Mouse (Mus musculus) hindbrain, embryonic 13.5 days (tissue): ENCODE data around the gene Alox8. TPM values are rescaled to one million over a fixed set of nuclear protein-coding genes. Genes with fewer than 3 reads are reported as not detected.

Experiments
- ATAC-seq: fragments of 200-750 bp; cut with Nextera tagmentation; 2 replicates; pipeline ENCODE4 v1.8.0; 2017; ENCODE audit warnings: moderate TSS enrichment; ENCODE audit not compliant: low FRiP score
- H3K27ac ChIP-seq: fragments of 300-500 bp; sonication (generic); 2 replicates; pipeline ENCODE4 v1.5.1; 2015; ENCODE audit warnings: inconsistent platforms, mild to moderate bottlenecking, moderate library complexity
- H3K27me3 ChIP-seq: fragments of 300-500 bp; sonication (generic); 2 replicates; pipeline ENCODE4 v1.6.1; 2015; ENCODE audit warnings: mild to moderate bottlenecking, inconsistent platforms
- H3K36me3 ChIP-seq: fragments of 300-500 bp; sonication (generic); 2 replicates; pipeline ENCODE4 v1.6.1; 2015; ENCODE audit warnings: mild to moderate bottlenecking, inconsistent platforms
- H3K4me1 ChIP-seq: fragments of 300-500 bp; sonication (generic); replicated peaks from 2 replicates; pipeline ENCODE4 v1.6.1; 2015; ENCODE audit warnings: inconsistent platforms
- H3K4me2 ChIP-seq: fragments of 300-500 bp; sonication (generic); 2 replicates; pipeline ENCODE4 v1.6.1; 2015; ENCODE audit warnings: inconsistent platforms, mild to moderate bottlenecking, moderate library complexity
- H3K4me3 ChIP-seq: fragments of 300-500 bp; sonication (generic); 2 replicates; pipeline ENCODE4 v1.5.1; 2015; ENCODE audit warnings: mild to moderate bottlenecking, inconsistent platforms
- H3K9ac ChIP-seq: fragments of 300-500 bp; sonication (generic); 2 replicates; pipeline ENCODE4 v1.6.1; 2015; ENCODE audit warnings: mild to moderate bottlenecking, inconsistent platforms
- H3K9me3 ChIP-seq: fragments of 300-500 bp; sonication (generic); 2 replicates; pipeline ENCODE4 v1.6.1; 2016; ENCODE audit warnings: inconsistent platforms
- WGBS: fragments of 180-500 bp; shearing (Covaris S2); methylation state at CpG from one replicate; pipeline ENCODE4 v1.1.7; 2015; 5-methylcytosine and 5-hydroxymethylcytosine counted together
- polyA plus RNA-seq: library from polyadenylated mRNA; unstranded; fragments of >200 nt; fragmentation: Nextera tagmentation; extraction: Ambion mirVana; gene quantifications from 2 replicates; pipeline ENCODE4 v1.2.1, GENCODE M21; 2015

Gene Alox8
- polyA plus RNA-seq, 1 experiment from 2014 or later, result 0.16 TPM

- Histone ChIP-seq H3K36me3 (no peaks in the 10 kb centered on the region), H3K27ac (no peak overlapping the region), H3K27me3 (0 out of 2 replicates have a peak, but pooled peaks cover 6% of the 10 kb centered on the region), H3K9ac (no peak overlapping the region), H3K4me1 (no peaks in the 10 kb centered on the region), H3K9me3 (no peaks in the 10 kb centered on the region), H3K4me2 (no peak overlapping the region), H3K4me3 (no peak overlapping the region)
- ATAC-seq, result no peak
- 86% methylated on average over 5 of the region's 5 CpGs for WGBS
These were observed 19.8 kb upstream of the Alox8 start for GRCm38 (mm10) chr11:69217411-69217810.

GRCm38 (mm10) chr11:69211431-69211830 lies 13.8 kb upstream of the Alox8 start:
- peak overlapping the region; percentile 37 for H3K4me3 ChIP-seq
- no peaks in the 10 kb centered on the region for H3K4me1 ChIP-seq
- H3K9me3 ChIP-seq, result no peaks in the 10 kb centered on the region
- H3K9ac ChIP-seq, result 0 out of 2 replicates have a peak overlapping the region, but pooled peaks have one; percentile 25
- H3K36me3 ChIP-seq, result no peaks in the 10 kb centered on the region
- ATAC-seq, result no peak
- peak overlapping the region; percentile 46 for H3K4me2 ChIP-seq
- H3K27ac ChIP-seq, result no peak overlapping the region
- 0 out of 2 replicates have a peak, but pooled peaks cover 2% of the 10 kb centered on the region for H3K27me3 ChIP-seq
- 39% methylated on average over 2 of the region's 2 CpGs for WGBS

- WGBS, result 84% methylated on average over 13 of the region's 13 CpGs
- Histone ChIP-seq H3K4me3 (no peak overlapping the region), H3K9ac (no peak overlapping the region), H3K9me3 (no peaks in the 10 kb centered on the region), H3K27me3 (peaks cover 13% of the 10 kb centered on the region), H3K27ac (no peak overlapping the region), H3K36me3 (no peaks in the 10 kb centered on the region), H3K4me2 (no peak overlapping the region), H3K4me1 (0 out of 2 replicates have a peak, but pooled peaks cover under 1% of the 10 kb centered on the region)
- no peak for ATAC-seq
These were observed 5.0 kb upstream of the Alox8 start for GRCm38 (mm10) chr11:69202469-69203230.

GRCm38 (mm10) chr11:69200231-69200630 lies 2.6 kb upstream of the Alox8 start:
- WGBS, result 80% methylated on average over 6 of the region's 6 CpGs
- H3K27ac ChIP-seq, result no peak overlapping the region
- no peak overlapping the region for H3K9ac ChIP-seq
- peaks cover 11% of the 10 kb centered on the region for H3K4me1 ChIP-seq
- H3K27me3 ChIP-seq, result peaks cover 36% of the 10 kb centered on the region
- no peak overlapping the region for H3K4me3 ChIP-seq
- no peak for ATAC-seq
- no peaks in the 10 kb centered on the region for H3K36me3 ChIP-seq
- H3K4me2 ChIP-seq, result no peak overlapping the region
- H3K9me3 ChIP-seq, result no peaks in the 10 kb centered on the region

- no peak overlapping the region for H3K27ac ChIP-seq
- 76% methylated on average over 1 of the region's 1 CpGs for WGBS
- no peaks in the 10 kb centered on the region for H3K36me3 ChIP-seq
- no peaks in the 10 kb centered on the region for H3K9me3 ChIP-seq
- peaks cover 38% of the 10 kb centered on the region for H3K27me3 ChIP-seq
- H3K9ac ChIP-seq, result no peak overlapping the region
- peaks cover 11% of the 10 kb centered on the region for H3K4me1 ChIP-seq
- no peak overlapping the region for H3K4me3 ChIP-seq
- ATAC-seq, result no peak
- H3K4me2 ChIP-seq, result no peak overlapping the region
These were observed 1.6 kb upstream of the Alox8 start for GRCm38 (mm10) chr11:69199251-69199650.

- H3K27ac ChIP-seq, result no peak overlapping the region
- H3K4me1 ChIP-seq, result peaks cover 11% of the 10 kb centered on the region
- ATAC-seq, result no peak
- H3K9ac ChIP-seq, result peak overlapping the region; percentile 51
- WGBS, result 2% methylated on average over 14 of the region's 14 CpGs
- H3K27me3 ChIP-seq, result peaks cover 41% of the 10 kb centered on the region
- no peaks in the 10 kb centered on the region for H3K36me3 ChIP-seq
- H3K4me2 ChIP-seq, result peak overlapping the region; percentile 51
- peak overlapping the region; percentile 26 for H3K4me3 ChIP-seq
- H3K9me3 ChIP-seq, result no peaks in the 10 kb centered on the region
These were observed 449 bp downstream of the Alox8 start for GRCm38 (mm10) chr11:69197194-69197593.

- 13% methylated on average over 5 of the region's 5 CpGs for WGBS
- H3K27me3 ChIP-seq, result peaks cover 41% of the 10 kb centered on the region
- H3K9ac ChIP-seq, result peak overlapping the region; percentile 51; the same call in 1 of the 2 replicates
- no peak overlapping the region for H3K27ac ChIP-seq
- no peak for ATAC-seq
- H3K4me1 ChIP-seq, result peaks cover 11% of the 10 kb centered on the region
- H3K4me2 ChIP-seq, result peak overlapping the region; percentile 51
- no peaks in the 10 kb centered on the region for H3K9me3 ChIP-seq
- peak overlapping the region; percentile 26 for H3K4me3 ChIP-seq
- no peaks in the 10 kb centered on the region for H3K36me3 ChIP-seq
These were observed 877 bp downstream of the Alox8 start for GRCm38 (mm10) chr11:69196766-69197165.

- Histone ChIP-seq H3K27me3 (peaks cover 29% of the 10 kb centered on the region), H3K4me1 (peaks cover 11% of the 10 kb centered on the region), H3K4me2 (no peak overlapping the region), H3K4me3 (no peak overlapping the region), H3K9ac (no peak overlapping the region), H3K9me3 (no peaks in the 10 kb centered on the region), H3K36me3 (no peaks in the 10 kb centered on the region), H3K27ac (no peak overlapping the region)
- ATAC-seq, result no peak
- 5% methylated on average over 1 of the region's 1 CpGs for WGBS
These were observed 4.8 kb downstream of the Alox8 start for GRCm38 (mm10) chr11:69192840-69193239.

- H3K4me1 ChIP-seq, result no peaks in the 10 kb centered on the region
- no peak overlapping the region for H3K4me3 ChIP-seq
- no peak for ATAC-seq
- no peak overlapping the region for H3K9ac ChIP-seq
- no peak overlapping the region for H3K27ac ChIP-seq
- H3K9me3 ChIP-seq, result no peaks in the 10 kb centered on the region
- H3K4me2 ChIP-seq, result no peak overlapping the region
- 87% methylated on average over 6 of the region's 6 CpGs for WGBS
- H3K36me3 ChIP-seq, result no peaks in the 10 kb centered on the region
- no peaks in the 10 kb centered on the region for H3K27me3 ChIP-seq
These were observed 11.7 kb downstream of the Alox8 start for GRCm38 (mm10) chr11:69185936-69186335.

- H3K27me3 ChIP-seq, result no peaks in the 10 kb centered on the region
- H3K9me3 ChIP-seq, result no peaks in the 10 kb centered on the region
- WGBS, result 84% methylated on average over 5 of the region's 5 CpGs
- H3K27ac ChIP-seq, result no peak overlapping the region
- H3K4me3 ChIP-seq, result no peak overlapping the region
- H3K4me1 ChIP-seq, result no peaks in the 10 kb centered on the region
- no peak overlapping the region for H3K9ac ChIP-seq
- ATAC-seq, result no peak
- no peak overlapping the region for H3K4me2 ChIP-seq
- H3K36me3 ChIP-seq, result no peaks in the 10 kb centered on the region
These were observed 12.6 kb downstream of the Alox8 start for GRCm38 (mm10) chr11:69185031-69185430.

- H3K4me2 ChIP-seq, result no peak overlapping the region
- H3K9ac ChIP-seq, result no peak overlapping the region
- no peak overlapping the region for H3K4me3 ChIP-seq
- H3K4me1 ChIP-seq, result no peaks in the 10 kb centered on the region
- no peaks in the 10 kb centered on the region for H3K9me3 ChIP-seq
- 81% methylated on average over 4 of the region's 4 CpGs for WGBS
- no peak for ATAC-seq
- no peaks in the 10 kb centered on the region for H3K27me3 ChIP-seq
- H3K27ac ChIP-seq, result no peak overlapping the region
- H3K36me3 ChIP-seq, result no peaks in the 10 kb centered on the region
These were observed 17.5 kb downstream of the Alox8 start for GRCm38 (mm10) chr11:69180120-69180519.

GRCm38 (mm10) chr11:69179512-69179911 lies 18.1 kb downstream of the Alox8 start:
- Histone ChIP-seq H3K9me3 (no peaks in the 10 kb centered on the region), H3K4me3 (no peak overlapping the region), H3K27ac (no peak overlapping the region), H3K36me3 (no peaks in the 10 kb centered on the region), H3K27me3 (no peaks in the 10 kb centered on the region), H3K9ac (no peak overlapping the region), H3K4me1 (no peaks in the 10 kb centered on the region), H3K4me2 (no peak overlapping the region)
- 57% methylated on average over 3 of the region's 3 CpGs for WGBS
- no peak for ATAC-seq

GRCm38 (mm10) chr11:69178525-69178924 lies 19.1 kb downstream of the Alox8 start:
- Histone ChIP-seq H3K27ac (no peak overlapping the region), H3K9ac (no peak overlapping the region), H3K4me2 (no peak overlapping the region), H3K27me3 (no peaks in the 10 kb centered on the region), H3K36me3 (no peaks in the 10 kb centered on the region), H3K4me1 (no peaks in the 10 kb centered on the region), H3K9me3 (no peaks in the 10 kb centered on the region), H3K4me3 (no peak overlapping the region)
- WGBS, result 84% methylated on average over 3 of the region's 3 CpGs
- ATAC-seq, result no peak
